Mouse (Mus musculus) MEL (cell line): ENCODE data around the gene Btbd17. TPM values are rescaled to one million over a fixed set of nuclear protein-coding genes. Genes with fewer than 3 reads are reported as not detected.

Source experiments
- DNase-seq: peaks from one replicate; pipeline ENCODE4 v3.0.0; 2011; ENCODE audit warnings: low read depth, low spot score
- H3K27ac ChIP-seq: 2 replicates; pipeline ENCODE4 v1.5.1; 2012; ENCODE audit warnings: low read depth, mild to moderate bottlenecking, control low read depth, low read length, moderate library complexity; ENCODE audit not compliant: control insufficient read depth
- H3K27me3 ChIP-seq, 2 experiments: fragments of 150-350 bp in 1 of 2; sonication (generic) in 1 of 2; 2 replicates each; pipeline ENCODE4 v1.6.1; 2012; ENCODE audit warnings: low read length in 2 of 2, mild to moderate bottlenecking in 2 of 2, improper control_type of control experiment in 1 of 2, moderate library complexity in 1 of 2; ENCODE audit not compliant: insufficient read depth in 2 of 2, control insufficient read depth in 1 of 2
- H3K36me3 ChIP-seq, 2 experiments: 2 replicates each; pipeline ENCODE4 v1.6.1; 2012 to 2014; ENCODE audit warnings: low read length in 2 of 2, improper control_type of control experiment in 1 of 2, inconsistent platforms in 1 of 2, mild to moderate bottlenecking in 1 of 2; ENCODE audit not compliant: insufficient read depth in 2 of 2, control insufficient read depth in 1 of 2
- H3K4me1 ChIP-seq, 2 experiments: fragments of 150-350 bp in 1 of 2; sonication (generic) in 1 of 2; 2 replicates each; pipeline ENCODE4 v1.6.1; 2012; ENCODE audit warnings: low read length in 2 of 2, improper control_type of control experiment in 1 of 2, mild to moderate bottlenecking in 1 of 2; ENCODE audit not compliant: insufficient read depth in 2 of 2, control insufficient read depth in 1 of 2
- H3K4me3 ChIP-seq, 2 experiments: fragments of 150-350 bp in 1 of 2; sonication (generic) in 1 of 2; 2 replicates each; pipeline ENCODE4 v1.5.1; 2012; ENCODE audit warnings: low read depth in 2 of 2, low read length in 2 of 2, mild to moderate bottlenecking in 2 of 2, moderate library complexity in 2 of 2, control low read depth in 1 of 2, improper control_type of control experiment in 1 of 2; ENCODE audit not compliant: control insufficient read depth in 1 of 2, insufficient read depth in 1 of 2
- H3K79me2 ChIP-seq: 2 replicates; pipeline ENCODE4 v1.6.1; 2012; ENCODE audit warnings: mild to moderate bottlenecking, low read length, moderate library complexity; ENCODE audit not compliant: control insufficient read depth, poor library complexity, insufficient read depth
- H3K9ac ChIP-seq: 2 replicates; pipeline ENCODE4 v1.6.1; 2012; ENCODE audit warnings: low read depth, mild to moderate bottlenecking, control low read depth, low read length, moderate library complexity; ENCODE audit not compliant: control insufficient read depth, poor library complexity, severe bottlenecking
- H3K9me3 ChIP-seq: fragments of 150-350 bp; sonication (generic); replicated peaks from 2 replicates; pipeline ENCODE4 v1.6.1; 2012; ENCODE audit warnings: mild to moderate bottlenecking, low read length, improper control_type of control experiment, moderate library complexity; ENCODE audit not compliant: insufficient read depth
- CHD1 ChIP-seq: IDR thresholded peaks from 2 replicates; pipeline ENCODE4 v1.6.1; 2012; ENCODE audit warnings: low read depth, mild to moderate bottlenecking, inconsistent platforms, low read length, improper control_type of control experiment
- CTCF ChIP-seq, 3 experiments: IDR thresholded peaks in 2 of 3; conservative IDR thresholded peaks in 1 of 3; 2 replicates each; pipeline ENCODE4 v1.5.1; 2011 to 2012; ENCODE audit warnings: low read length in 3 of 3, low read depth in 2 of 3, mild to moderate bottlenecking in 2 of 3, improper control_type of control experiment in 1 of 3, inconsistent platforms in 1 of 3, mixed read lengths in 1 of 3, moderate library complexity in 1 of 3; ENCODE audit not compliant: control insufficient read depth in 1 of 3, insufficient read depth in 1 of 3, poor library complexity in 1 of 3, severe bottlenecking in 1 of 3
- E2F4 ChIP-seq: IDR thresholded peaks from 2 replicates; pipeline ENCODE4 v1.6.1; 2011; ENCODE audit warnings: low read depth, low read length, improper control_type of control experiment, borderline replicate concordance
- ELF1 ChIP-seq: IDR thresholded peaks from 2 replicates; pipeline ENCODE4 v1.6.1; 2014; ENCODE audit warnings: low read depth, mild to moderate bottlenecking, inconsistent platforms, low read length, improper control_type of control experiment, moderate library complexity
- EP300 ChIP-seq, 2 experiments: IDR thresholded peaks; 2 replicates each; pipeline ENCODE4 v1.6.1; 2011; ENCODE audit warnings: improper control_type of control experiment in 2 of 2, low read length in 2 of 2, low read depth in 1 of 2, mild to moderate bottlenecking in 1 of 2
- HCFC1 ChIP-seq: IDR thresholded peaks from 2 replicates; pipeline ENCODE4 v1.6.1; 2012; ENCODE audit warnings: low read depth, mild to moderate bottlenecking, inconsistent platforms, low read length, improper control_type of control experiment, moderate library complexity
- MAX ChIP-seq: IDR thresholded peaks from 2 replicates; pipeline ENCODE4 v1.6.1; 2011; ENCODE audit warnings: low read length, improper control_type of control experiment
- MAZ ChIP-seq: IDR thresholded peaks from 2 replicates; pipeline ENCODE4 v1.6.1; 2012; ENCODE audit warnings: low read depth, mild to moderate bottlenecking, inconsistent platforms, low read length, improper control_type of control experiment
- MEF2A ChIP-seq: IDR thresholded peaks from 2 replicates; pipeline ENCODE4 v1.6.1; 2014; ENCODE audit warnings: low read depth, mild to moderate bottlenecking, inconsistent platforms, low read length, improper control_type of control experiment; ENCODE audit not compliant: poor library complexity, insufficient replicate concordance, severe bottlenecking; ENCODE audit errors: extremely low read depth
- MYB ChIP-seq: IDR thresholded peaks from 2 replicates; pipeline ENCODE4 v1.6.1; 2011; ENCODE audit warnings: mild to moderate bottlenecking, low read depth, low read length, improper control_type of control experiment
- NELFE ChIP-seq: IDR thresholded peaks from 2 replicates; pipeline ENCODE4 v1.6.1; 2011; ENCODE audit warnings: low read depth, low read length, improper control_type of control experiment
- NRF1 ChIP-seq: IDR thresholded peaks from 2 replicates; pipeline ENCODE4 v1.6.1; 2014; ENCODE audit warnings: low read depth, mild to moderate bottlenecking, inconsistent platforms, low read length, improper control_type of control experiment, moderate library complexity; ENCODE audit not compliant: poor library complexity, insufficient read depth, severe bottlenecking
- POLR2AphosphoS2 ChIP-seq: IDR thresholded peaks from 2 replicates; pipeline ENCODE4 v1.6.1; 2011; ENCODE audit warnings: low read length, improper control_type of control experiment
- RAD21 ChIP-seq: IDR thresholded peaks from 2 replicates; pipeline ENCODE4 v1.6.1; 2011; ENCODE audit warnings: mild to moderate bottlenecking, low read depth, low read length, improper control_type of control experiment
- SIN3A ChIP-seq: IDR thresholded peaks from 2 replicates; pipeline ENCODE4 v1.6.1; 2012; ENCODE audit warnings: low read length, improper control_type of control experiment, inconsistent platforms
- SMC3 ChIP-seq: IDR thresholded peaks from 2 replicates; pipeline ENCODE4 v1.6.1; 2011; ENCODE audit warnings: low read depth, low read length, improper control_type of control experiment
- TBP ChIP-seq: IDR thresholded peaks from 2 replicates; pipeline ENCODE4 v1.8.0; 2011; ENCODE audit warnings: low read depth, low read length, improper control_type of control experiment
- TCF12 ChIP-seq: IDR thresholded peaks from 2 replicates; pipeline ENCODE4 v1.6.1; 2014; ENCODE audit warnings: low read depth, mild to moderate bottlenecking, inconsistent platforms, low read length, improper control_type of control experiment, moderate library complexity
- UBTF ChIP-seq: IDR thresholded peaks from 2 replicates; pipeline ENCODE4 v1.6.1; 2012; ENCODE audit warnings: low read depth, mild to moderate bottlenecking, inconsistent platforms, low read length, improper control_type of control experiment, moderate library complexity, borderline replicate concordance; ENCODE audit not compliant: insufficient read depth
- USF2 ChIP-seq, 2 experiments: IDR thresholded peaks; 2 replicates each; pipeline ENCODE4 v1.6.1; 2011 to 2012; ENCODE audit warnings: improper control_type of control experiment in 2 of 2, low read length in 2 of 2, borderline replicate concordance in 1 of 2, inconsistent platforms in 1 of 2, low read depth in 1 of 2, mild to moderate bottlenecking in 1 of 2; ENCODE audit not compliant: insufficient read depth in 1 of 2
- ZNF384 ChIP-seq: IDR thresholded peaks from 2 replicates; pipeline ENCODE4 v1.6.1; 2012; ENCODE audit warnings: low read depth, mild to moderate bottlenecking, inconsistent platforms, low read length, improper control_type of control experiment
- polyA plus RNA-seq, 2 experiments: library from polyadenylated mRNA; stranded (reverse) in 1 of 2; unstranded in 1 of 2; fragments of >175 nt in 1 of 2; fragments of >200 nt in 1 of 2; gene quantifications; 2 replicates each; pipeline versions ENCODE4 v1.2.1 to v1.2.4; 2012; ENCODE audit warnings: low replicate concordance in 2 of 2, low read depth in 1 of 2; ENCODE audit not compliant: insufficient read length in 2 of 2, insufficient read depth in 1 of 2, missing spikeins in 1 of 2
- total RNA-seq: library from RNA; depleted of rRNA; stranded (reverse); fragments of 300-350 nt; gene quantifications from 2 replicates; pipeline ENCODE4 v1.2.3, GENCODE M21; 2012

Gene Btbd17
- total and polyA plus RNA-seq, 3 experiments, result not detected

- DNase-seq, result no peak
- H3K9me3 ChIP-seq, result no peaks in the 10 kb centered on the region
- no peak for TF ChIP-seq USF2 (IDR thresholded peaks at IDR 0.05; ENCODE audit: borderline replicate concordance in 1 of 2, insufficient read depth in 1 of 2, low read depth in 1 of 2, low read length in 2 of 2)
- no peak for TF ChIP-seq EP300 (IDR thresholded peaks at IDR 0.05; ENCODE audit: low read depth in 1 of 2, low read length in 2 of 2)
- TF ChIP-seq SIN3A, result no peak
- no peak for TF ChIP-seq POLR2AphosphoS2
- no peak for TF ChIP-seq NELFE
- no peak for TF ChIP-seq CHD1
- no peak for TF ChIP-seq MAX
- no peak for TF ChIP-seq E2F4
- TF ChIP-seq MYB, result no peak
- no peak for TF ChIP-seq ZNF384
- no peak overlapping the region for H3K9ac ChIP-seq
- H3K27ac ChIP-seq, result no peak overlapping the region
- H3K4me3 ChIP-seq, result no peak overlapping the region
- H3K4me1 ChIP-seq, result no peaks in the 10 kb centered on the region
- no peaks in the 10 kb centered on the region for H3K36me3 ChIP-seq
- no peaks in the 10 kb centered on the region for H3K79me2 ChIP-seq
- no peaks in the 10 kb centered on the region for H3K27me3 ChIP-seq
Measured at GRCm38 (mm10) chr11:114793868-114794545, 1.7 kb downstream of the Btbd17 start.

- TF ChIP-seq CTCF (IDR thresholded peaks at IDR 0.05 in 2 of 3, conservative IDR thresholded peaks at IDR 0.05 in 1 of 3; ENCODE audit: control insufficient read depth in 1 of 3, insufficient read depth in 1 of 3, low read depth in 2 of 3, low read length in 3 of 3, poor library complexity in 1 of 3, severe bottlenecking in 1 of 3), result no peak
- no peak for TF ChIP-seq MAX
- TF ChIP-seq NRF1, result no peak
- TF ChIP-seq RAD21, result no peak
- no peak for TF ChIP-seq ELF1
- TF ChIP-seq HCFC1, result no peak
- no peak for TF ChIP-seq TCF12
- no peak for TF ChIP-seq SMC3
- TF ChIP-seq MEF2A, result no peak
- no peak for TF ChIP-seq UBTF
- TF ChIP-seq MYB, result no peak
- no peak for TF ChIP-seq TBP
- TF ChIP-seq MAZ, result no peak
- TF ChIP-seq USF2 (IDR thresholded peaks at IDR 0.05; ENCODE audit: borderline replicate concordance in 1 of 2, insufficient read depth in 1 of 2, low read depth in 1 of 2, low read length in 2 of 2), result no peak
- Histone ChIP-seq H3K36me3 (no peaks in the 10 kb centered on the region), H3K79me2 (no peaks in the 10 kb centered on the region), H3K27ac (no peak overlapping the region), H3K4me3 (no peak overlapping the region), H3K9ac (no peak overlapping the region), H3K27me3 (no peaks in the 10 kb centered on the region), H3K4me1 (no peaks in the 10 kb centered on the region), H3K9me3 (no peaks in the 10 kb centered on the region)
- no peak for DNase-seq
Measured at GRCm38 (mm10) chr11:114792931-114793494, 2.7 kb downstream of the Btbd17 start.
